Mouse (Mus musculus): ENCODE measurements around the gene Hamp2. TPM values are rescaled to one million over a fixed set of nuclear protein-coding genes. Genes with fewer than 3 reads are reported as not detected.
"Not testable (repeated sequence)": the region's sequence is repeated elsewhere in the genome, so short reads cannot be mapped to it uniquely, and the experiment has no call there.

Gene Hamp2
- polyA plus RNA-seq, 1 experiment from 2014 or later, result not detected

- H3K4me1 ChIP-seq (replicated peaks; ENCODE audit: control insufficient read depth, insufficient read depth, low read length), result peaks cover 19% of the 10 kb centered on the region
- peak overlapping the region; percentile 91 for H3K4me2 ChIP-seq
- 0% methylated on average over 42 of the region's 49 CpGs for WGBS
- DNase-seq (ENCODE audit: low spot score) (no peak), ATAC-seq (replicated peaks; ENCODE audit: low FRiP score) (peak; percentile 28)
- H3K27me3 ChIP-seq (replicated peaks; ENCODE audit: control insufficient read depth, insufficient read depth, low read length), result no peaks in the 10 kb centered on the region
- peak overlapping the region; percentile 87 for H3K27ac ChIP-seq (ENCODE audit: low read depth, low read length)
- H3K9me3 ChIP-seq (ENCODE audit: control insufficient read depth, low read length), result no peaks in the 10 kb centered on the region
- peak overlapping the region; percentile 97 for H3K9ac ChIP-seq (ENCODE audit: low read depth, low read length)
- peaks cover 16% of the 10 kb centered on the region for H3K36me3 ChIP-seq (ENCODE audit: control insufficient read depth, insufficient read depth, low read length)
- H3K4me3 ChIP-seq (ENCODE audit: low read depth, low read length), result peak overlapping the region; percentile 88
Measured at GRCm38 (mm10) chr7:30956357-30956751, 31.9 kb upstream of the Hamp2 start.

GRCm38 (mm10) chr7:30955584-30956356, 31.3 kb upstream of the Hamp2 start:
- peak overlapping the region; percentile 88 for H3K4me3 ChIP-seq (ENCODE audit: low read depth, low read length)
- under 1% methylated on average over 64 of the region's 64 CpGs for WGBS
- H3K9me3 ChIP-seq (ENCODE audit: control insufficient read depth, low read length), result no peaks in the 10 kb centered on the region
- peaks cover 18% of the 10 kb centered on the region for H3K36me3 ChIP-seq (ENCODE audit: control insufficient read depth, insufficient read depth, low read length)
- H3K27me3 ChIP-seq (replicated peaks; ENCODE audit: control insufficient read depth, insufficient read depth, low read length), result no peaks in the 10 kb centered on the region
- peak overlapping the region; percentile 91 for H3K4me2 ChIP-seq
- H3K4me1 ChIP-seq (replicated peaks; ENCODE audit: control insufficient read depth, insufficient read depth, low read length), result peaks cover 19% of the 10 kb centered on the region
- DNase-seq (ENCODE audit: low spot score), result peak; percentile 86
- peak overlapping the region; percentile 97 for H3K9ac ChIP-seq (ENCODE audit: low read depth, low read length)
- ATAC-seq (replicated peaks; ENCODE audit: low FRiP score), result peak; percentile 71
- peak overlapping the region; percentile 87 for H3K27ac ChIP-seq (ENCODE audit: low read depth, low read length)

- H3K36me3 ChIP-seq (ENCODE audit: control insufficient read depth, insufficient read depth, low read length), result peaks cover 22% of the 10 kb centered on the region
- whole genome bisulfite sequencing, result 90% methylated on average over 12 of the region's 12 CpGs
- no peaks in the 10 kb centered on the region for H3K27me3 ChIP-seq (replicated peaks; ENCODE audit: control insufficient read depth, insufficient read depth, low read length)
- H3K9ac ChIP-seq (ENCODE audit: low read depth, low read length), result peak overlapping the region; percentile 97; the same call in 1 of the 2 replicates
- peak overlapping the region; percentile 91 for H3K4me2 ChIP-seq
- peaks cover 19% of the 10 kb centered on the region for H3K4me1 ChIP-seq (replicated peaks; ENCODE audit: control insufficient read depth, insufficient read depth, low read length)
- no peaks in the 10 kb centered on the region for H3K9me3 ChIP-seq (ENCODE audit: control insufficient read depth, low read length)
- no peak overlapping the region for H3K27ac ChIP-seq (ENCODE audit: low read depth, low read length)
- ATAC-seq (replicated peaks; ENCODE audit: low FRiP score) (no peak), DNase-seq (ENCODE audit: low spot score) (no peak)
- peak overlapping the region; percentile 88 for H3K4me3 ChIP-seq (ENCODE audit: low read depth, low read length)
Measured at GRCm38 (mm10) chr7:30954971-30955520, 30.6 kb upstream of the Hamp2 start.

- Histone ChIP-seq H3K9ac (ENCODE audit: low read depth, low read length) (no peak overlapping the region), H3K27ac (ENCODE audit: low read depth, low read length) (no peak overlapping the region), H3K27me3 (replicated peaks; ENCODE audit: control insufficient read depth, insufficient read depth, low read length) (no peaks in the 10 kb centered on the region), H3K9me3 (ENCODE audit: control insufficient read depth, low read length) (no peaks in the 10 kb centered on the region), H3K4me3 (ENCODE audit: low read depth, low read length) (no peak overlapping the region), H3K36me3 (ENCODE audit: control insufficient read depth, insufficient read depth, low read length) (peaks cover 24% of the 10 kb centered on the region), H3K4me2 (no peak overlapping the region), H3K4me1 (replicated peaks; ENCODE audit: control insufficient read depth, insufficient read depth, low read length) (peaks cover 19% of the 10 kb centered on the region)
- ATAC-seq (replicated peaks; ENCODE audit: low FRiP score), result no peak
- no peak for DNase-seq (ENCODE audit: low spot score)
- WGBS, result 71% methylated on average over 3 of the region's 3 CpGs
Measured at GRCm38 (mm10) chr7:30954036-30954435, 29.6 kb upstream of the Hamp2 start.

GRCm38 (mm10) chr7:30953459-30953858, 29.0 kb upstream of the Hamp2 start:
- DNase-seq (ENCODE audit: low spot score) (no peak), ATAC-seq (replicated peaks; ENCODE audit: low FRiP score) (no peak)
- Histone ChIP-seq H3K4me2 (no peak overlapping the region), H3K27ac (ENCODE audit: low read depth, low read length) (no peak overlapping the region), H3K9me3 (ENCODE audit: control insufficient read depth, low read length) (no peaks in the 10 kb centered on the region), H3K36me3 (ENCODE audit: control insufficient read depth, insufficient read depth, low read length) (peaks cover 26% of the 10 kb centered on the region), H3K4me1 (replicated peaks; ENCODE audit: control insufficient read depth, insufficient read depth, low read length) (peaks cover 18% of the 10 kb centered on the region), H3K27me3 (replicated peaks; ENCODE audit: control insufficient read depth, insufficient read depth, low read length) (no peaks in the 10 kb centered on the region), H3K4me3 (ENCODE audit: low read depth, low read length) (no peak overlapping the region), H3K9ac (ENCODE audit: low read depth, low read length) (no peak overlapping the region)
- whole genome bisulfite sequencing, result 75% methylated on average over 6 of the region's 6 CpGs

GRCm38 (mm10) chr7:30952441-30953265, 28.2 kb upstream of the Hamp2 start:
- no peak for ATAC-seq (replicated peaks; ENCODE audit: low FRiP score)
- WGBS, result 93% methylated on average over 16 of the region's 16 CpGs
- H3K4me3 ChIP-seq (ENCODE audit: low read depth, low read length), result no peak overlapping the region
- peaks cover 11% of the 10 kb centered on the region for H3K4me1 ChIP-seq (replicated peaks; ENCODE audit: control insufficient read depth, insufficient read depth, low read length)
- no peak overlapping the region for H3K9ac ChIP-seq (ENCODE audit: low read depth, low read length)
- DNase-seq (ENCODE audit: low spot score), result no peak
- H3K36me3 ChIP-seq (ENCODE audit: control insufficient read depth, insufficient read depth, low read length), result peaks cover 26% of the 10 kb centered on the region
- H3K27me3 ChIP-seq (replicated peaks; ENCODE audit: control insufficient read depth, insufficient read depth, low read length), result no peaks in the 10 kb centered on the region
- no peak overlapping the region for H3K27ac ChIP-seq (ENCODE audit: low read depth, low read length)
- no peak overlapping the region for H3K4me2 ChIP-seq
- no peaks in the 10 kb centered on the region for H3K9me3 ChIP-seq (ENCODE audit: control insufficient read depth, low read length)

GRCm38 (mm10) chr7:30949902-30950301, 25.4 kb upstream of the Hamp2 start:
- H3K4me3 ChIP-seq (ENCODE audit: low read depth, low read length); H3K27me3 ChIP-seq (replicated peaks; ENCODE audit: control insufficient read depth, insufficient read depth, low read length); H3K4me2 ChIP-seq; H3K4me1 ChIP-seq (replicated peaks; ENCODE audit: control insufficient read depth, insufficient read depth, low read length); H3K9me3 ChIP-seq (ENCODE audit: control insufficient read depth, low read length); H3K9ac ChIP-seq (ENCODE audit: low read depth, low read length); H3K27ac ChIP-seq (ENCODE audit: low read depth, low read length); ATAC-seq (replicated peaks; ENCODE audit: low FRiP score); DNase-seq (ENCODE audit: low spot score): not testable (repeated sequence)
- H3K36me3 ChIP-seq (ENCODE audit: control insufficient read depth, insufficient read depth, low read length), result peaks cover 25% of the 10 kb centered on the region
- WGBS, result 96% methylated on average over 3 of the region's 3 CpGs

GRCm38 (mm10) chr7:30945876-30946275, 21.4 kb upstream of the Hamp2 start:
- Histone ChIP-seq H3K4me2 (no peak overlapping the region), H3K27me3 (replicated peaks; ENCODE audit: control insufficient read depth, insufficient read depth, low read length) (no peaks in the 10 kb centered on the region), H3K9ac (ENCODE audit: low read depth, low read length) (no peak overlapping the region), H3K9me3 (ENCODE audit: control insufficient read depth, low read length) (no peaks in the 10 kb centered on the region), H3K27ac (ENCODE audit: low read depth, low read length) (no peak overlapping the region), H3K36me3 (ENCODE audit: control insufficient read depth, insufficient read depth, low read length) (peaks cover 9% of the 10 kb centered on the region; the same call in 1 of the 2 replicates), H3K4me1 (replicated peaks; ENCODE audit: control insufficient read depth, insufficient read depth, low read length) (no peaks in the 10 kb centered on the region), H3K4me3 (ENCODE audit: low read depth, low read length) (no peak overlapping the region)
- WGBS, result 96% methylated on average over 7 of the region's 7 CpGs
- DNase-seq (ENCODE audit: low spot score), result no peak
- no peak for ATAC-seq (replicated peaks; ENCODE audit: low FRiP score)
